Mouse (Mus musculus) ES-Bruce4 (cell line): Measurements from ENCODE around the gene Rwdd2a.

Source experiments
- CTCF ChIP-seq: IDR thresholded peaks from one replicate; pipeline ENCODE4 v1.8.1; 2011; ENCODE audit warnings: low read depth, low read length
- EP300 ChIP-seq: IDR thresholded peaks from 2 replicates; pipeline ENCODE4 v1.6.1; 2011; ENCODE audit warnings: low read depth, low read length; ENCODE audit not compliant: insufficient read depth
- POLR2A ChIP-seq: IDR thresholded peaks from one replicate; pipeline ENCODE4 v1.8.1; 2011; ENCODE audit warnings: low read length; ENCODE audit not compliant: insufficient read depth

- TF ChIP-seq CTCF = no peak
- TF ChIP-seq POLR2A = no peak
- no peak for TF ChIP-seq EP300
Measured at GRCm38 (mm10) chr9:86592676-86593668, 21.2 kb downstream of the Rwdd2a start.
